Mouse (Mus musculus) bone marrow, adult 2 months (tissue): ENCODE measurements around the gene Fam107a. TPM values are rescaled to one million over a fixed set of nuclear protein-coding genes. Genes with fewer than 3 reads are reported as not detected.
"Not testable (repeated sequence)": the region's sequence is repeated elsewhere in the genome, so short reads cannot be mapped to it uniquely, and the experiment has no call there.

Source experiments
- H3K27ac ChIP-seq: fragments of 200-500 bp; 2 replicates; pipeline ENCODE4 v1.5.1; 2012; ENCODE audit warnings: low read depth, mild to moderate bottlenecking, control low read depth, inconsistent platforms, low read length; ENCODE audit not compliant: control insufficient read depth, poor library complexity, insufficient read depth
- H3K4me1 ChIP-seq: fragments of 200-500 bp; 2 replicates; pipeline ENCODE4 v1.6.1; 2011; ENCODE audit warnings: low read length; ENCODE audit not compliant: control insufficient read depth, insufficient read depth
- H3K4me3 ChIP-seq: fragments of 200-500 bp; replicated peaks from 2 replicates; pipeline ENCODE3; 2011; ENCODE audit warnings: mild to moderate bottlenecking, low read depth, low read length, control low read depth; ENCODE audit not compliant: control insufficient read depth
- CTCF ChIP-seq: fragments of 200-500 bp; IDR thresholded peaks from 2 replicates; pipeline ENCODE4 v1.5.1; 2011; ENCODE audit warnings: low read length, control low read depth; ENCODE audit not compliant: control insufficient read depth, insufficient read depth
- POLR2A ChIP-seq: fragments of 200-500 bp; IDR thresholded peaks from 2 replicates; pipeline ENCODE4 v1.6.1; 2011; ENCODE audit warnings: low read depth, mild to moderate bottlenecking, control low read depth, low read length, borderline replicate concordance; ENCODE audit not compliant: control insufficient read depth
- WGBS: fragments of 180-500 bp; shearing (Covaris S2); methylation state at CpG from one replicate; pipeline ENCODE4 v1.1.7; 2018; 5-methylcytosine and 5-hydroxymethylcytosine counted together
- polyA plus RNA-seq: library from polyadenylated mRNA; stranded (reverse); fragments of >200 nt; gene quantifications from 2 replicates; pipeline ENCODE4 v1.2.4, GENCODE M21; 2011; ENCODE audit warnings: low replicate concordance; ENCODE audit not compliant: missing spikeins, insufficient read depth, insufficient read length

The Fam107a gene
- polyA plus RNA-seq, 1 experiment: 1.9 TPM

- TF ChIP-seq CTCF: no peak
- TF ChIP-seq POLR2A: no peak
- no peak overlapping the region for H3K4me3 ChIP-seq
These were observed 9.2 kb downstream of the Fam107a start for GRCm38 (mm10) chr14:8308650-8309049.

DNA sequence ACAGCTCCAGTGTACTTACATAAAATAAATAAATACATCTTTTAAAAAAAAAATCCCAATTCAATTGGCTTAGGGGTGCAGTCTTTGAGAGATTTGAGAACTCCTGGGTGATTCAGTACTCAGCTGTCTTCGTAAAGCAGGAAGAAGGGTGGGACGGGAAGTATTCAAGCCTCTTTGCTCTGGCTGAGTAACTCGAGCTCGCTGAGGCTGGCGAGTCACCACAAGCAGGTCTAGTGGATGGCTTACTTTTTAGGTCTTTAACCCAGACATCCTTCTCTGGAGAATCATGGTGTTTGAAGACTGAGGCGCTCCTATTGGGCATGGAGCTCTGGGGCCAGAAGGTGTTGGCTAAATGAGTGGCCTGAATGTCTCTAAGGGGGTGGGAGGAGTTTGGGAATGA is 10.9 kb downstream of the Fam107a start:
- 68% methylated on average over 6 of the region's 6 CpGs for WGBS
- no peak for TF ChIP-seq CTCF
- TF ChIP-seq POLR2A: no peak

More at GRCm38 (mm10) chr14:8308650-8309049, 9.2 kb downstream of the Fam107a start:
- Histone ChIP-seq H3K4me1 (no peaks in the 10 kb centered on the region), H3K27ac (no peak overlapping the region)
- WGBS: 72% methylated on average over 3 of the region's 3 CpGs

DNA sequence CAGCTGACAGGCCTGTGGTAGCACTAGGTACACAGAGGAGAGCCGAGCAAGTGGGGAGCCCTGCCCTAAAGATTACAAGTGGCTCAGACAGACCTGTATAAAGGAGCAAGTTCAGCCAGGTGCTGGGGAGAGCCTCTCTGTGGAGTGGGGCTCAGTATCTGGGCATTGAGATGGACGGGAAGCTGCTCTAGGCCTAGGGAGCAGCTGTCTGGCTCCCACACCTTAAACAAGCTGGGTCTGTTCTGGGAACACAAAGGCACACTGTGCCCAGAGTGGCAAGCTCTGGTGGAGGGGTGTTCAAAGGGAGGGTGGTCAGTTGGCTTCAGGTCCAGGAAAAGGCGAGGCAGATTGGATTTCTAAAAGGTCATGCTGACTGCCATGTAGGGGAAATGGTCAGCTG is 12.8 kb downstream of the Fam107a start:
- WGBS: 70% methylated on average over 3 of the region's 3 CpGs

More for the DNA sequence above, 10.9 kb downstream of the Fam107a start:
- Histone ChIP-seq H3K4me3 (no peak overlapping the region), H3K4me1 (no peaks in the 10 kb centered on the region), H3K27ac (no peak overlapping the region)

GRCm38 (mm10) chr14:8304082-8304481 is 13.7 kb downstream of the Fam107a start:
- Histone ChIP-seq H3K27ac (no peak overlapping the region), H3K4me3 (no peak overlapping the region), H3K4me1 (no peaks in the 10 kb centered on the region)
- no peak for TF ChIP-seq CTCF

More for the DNA sequence above, 12.8 kb downstream of the Fam107a start:
- Histone ChIP-seq H3K4me3 (no peak overlapping the region), H3K27ac (no peak overlapping the region), H3K4me1 (no peaks in the 10 kb centered on the region)
- no peak for TF ChIP-seq POLR2A
- TF ChIP-seq CTCF: no peak

GRCm38 (mm10) chr14:8302687-8303086 is 15.1 kb downstream of the Fam107a start:
- no peak overlapping the region for H3K27ac ChIP-seq
- TF ChIP-seq POLR2A (no peak), CTCF (no peak)
- H3K4me3 ChIP-seq: no peak overlapping the region
- H3K4me1 ChIP-seq: no peaks in the 10 kb centered on the region
- 49% methylated on average over 10 of the region's 10 CpGs for WGBS

DNA sequence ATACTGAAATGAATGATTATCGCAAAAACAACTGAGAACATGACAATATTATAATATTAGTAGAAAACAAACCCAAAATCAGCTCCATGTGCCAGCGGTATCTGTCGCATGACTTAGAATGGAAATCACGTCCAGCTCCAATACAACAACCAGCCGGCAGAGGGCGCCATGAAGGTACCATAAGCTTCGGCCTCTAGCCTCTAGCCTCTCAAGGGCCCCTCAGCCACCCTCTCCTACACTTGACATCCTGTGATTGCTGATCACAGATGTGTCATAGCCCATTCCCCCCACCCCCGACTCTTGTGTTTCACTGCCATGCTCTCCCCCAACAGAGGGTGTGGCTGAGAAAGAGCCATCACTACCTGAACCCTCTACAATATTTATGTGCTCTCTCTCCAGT is 17.5 kb downstream of the Fam107a start:
- no peak overlapping the region for H3K4me3 ChIP-seq
- H3K27ac ChIP-seq: no peak overlapping the region
- 27% methylated on average over 8 of the region's 8 CpGs for WGBS
- no peaks in the 10 kb centered on the region for H3K4me1 ChIP-seq
- TF ChIP-seq POLR2A: no peak
- TF ChIP-seq CTCF: peak; percentile 60

DNA sequence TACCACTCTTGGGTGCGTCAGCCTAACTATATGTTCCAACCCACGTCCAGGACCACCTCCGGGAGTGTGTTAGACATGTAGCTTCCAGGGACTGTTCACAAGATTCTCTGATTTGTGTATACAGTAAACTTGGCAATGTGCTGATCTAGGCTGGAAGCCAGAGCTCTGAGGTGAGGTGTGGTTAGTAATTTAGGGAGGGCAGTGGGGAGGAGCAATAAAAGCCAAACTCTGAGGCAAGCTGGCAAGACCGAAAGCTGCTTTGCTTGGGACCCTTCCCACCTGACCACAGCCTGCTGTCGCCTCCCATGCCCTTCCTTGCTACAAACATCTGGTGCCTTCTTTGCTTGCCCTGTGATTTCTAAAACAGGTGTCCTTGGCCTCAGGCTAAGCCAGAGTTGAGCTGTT is 19.9 kb downstream of the Fam107a start:
- TF ChIP-seq CTCF: no peak
- no peak for TF ChIP-seq POLR2A
- Histone ChIP-seq H3K27ac (no peak overlapping the region), H3K4me3 (no peak overlapping the region), H3K4me1 (no peaks in the 10 kb centered on the region)
- 57% methylated on average over 5 of the region's 5 CpGs for WGBS

DNA sequence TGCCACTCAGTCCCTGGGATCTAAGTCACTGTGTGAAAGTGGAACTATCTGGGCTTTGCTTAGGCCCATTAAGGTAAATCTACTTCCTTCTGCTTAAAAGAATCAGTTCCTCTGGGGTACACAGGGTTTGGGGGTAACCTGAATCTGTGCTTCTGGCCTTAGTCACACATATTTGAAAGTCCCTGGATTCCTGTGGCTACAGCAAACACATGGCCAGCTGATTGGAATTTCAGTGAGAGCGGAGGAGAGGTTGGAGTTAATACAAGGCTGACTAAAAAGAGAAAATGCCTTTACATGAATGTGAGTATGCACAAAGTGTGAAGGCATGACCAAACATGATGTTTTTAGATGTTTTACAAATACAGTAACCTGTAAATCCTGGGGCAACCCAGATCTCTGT is 23.6 kb downstream of the Fam107a start:
- WGBS: 70% methylated on average over 1 of the region's 1 CpGs
- H3K4me3 ChIP-seq: no peak overlapping the region
- no peaks in the 10 kb centered on the region for H3K4me1 ChIP-seq
- TF ChIP-seq POLR2A (no peak), CTCF (no peak)
- H3K27ac ChIP-seq: no peak overlapping the region

GRCm38 (mm10) chr14:8286595-8286994 is 31.2 kb downstream of the Fam107a start:
- WGBS: 70% methylated on average over 5 of the region's 5 CpGs
- H3K4me3 ChIP-seq, H3K27ac ChIP-seq, H3K4me1 ChIP-seq: not testable (repeated sequence)
